Mouse (Mus musculus): ENCODE measurements around the gene D430042O09Rik.

D430042O09Rik gene

DNA sequence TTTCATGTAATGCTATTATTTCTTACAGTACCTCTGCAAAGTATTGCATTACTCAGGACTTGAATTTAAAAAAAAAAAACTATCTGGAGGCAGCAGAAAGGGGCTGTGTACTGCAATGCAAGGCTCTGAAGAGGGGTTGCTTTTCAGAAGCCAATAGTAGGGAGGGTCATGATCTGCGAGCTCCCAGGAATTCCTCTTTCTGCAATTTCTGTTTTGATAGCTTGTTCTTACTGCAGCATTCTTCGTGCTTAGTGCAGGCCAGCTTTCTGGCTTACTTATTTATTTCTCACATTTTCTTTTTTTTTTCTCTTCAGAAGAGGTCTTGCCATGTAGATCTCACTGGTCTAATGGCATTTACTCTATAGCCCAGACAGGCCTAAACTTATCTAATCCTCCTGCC lies 32.8 kb downstream of the D430042O09Rik start:
- no peak for DNase-seq (ENCODE audit: low spot score)

DNA sequence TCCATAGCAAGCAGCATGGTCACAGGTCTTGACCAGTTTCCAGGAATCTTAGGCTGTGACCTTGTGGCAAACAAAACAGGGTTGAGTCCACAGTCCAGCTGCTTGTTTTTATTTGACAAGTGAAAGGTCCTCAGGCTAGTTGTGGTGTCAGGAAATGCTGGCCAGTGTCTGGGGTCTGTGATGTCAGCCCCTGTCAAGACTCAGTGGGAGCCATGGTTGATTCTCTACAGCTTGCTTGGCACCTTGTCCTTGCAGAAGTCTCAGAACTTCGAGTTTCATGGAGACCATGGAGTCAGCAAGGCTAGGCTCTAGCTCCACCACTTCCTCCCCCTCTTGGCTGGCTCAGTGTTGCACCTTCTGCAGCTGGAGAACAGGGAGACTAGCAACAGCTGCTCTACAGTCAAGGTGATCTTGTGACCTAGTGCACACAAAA lies 33.6 kb downstream of the D430042O09Rik start:
- DNase-seq (ENCODE audit: low spot score), result no peak

DNA sequence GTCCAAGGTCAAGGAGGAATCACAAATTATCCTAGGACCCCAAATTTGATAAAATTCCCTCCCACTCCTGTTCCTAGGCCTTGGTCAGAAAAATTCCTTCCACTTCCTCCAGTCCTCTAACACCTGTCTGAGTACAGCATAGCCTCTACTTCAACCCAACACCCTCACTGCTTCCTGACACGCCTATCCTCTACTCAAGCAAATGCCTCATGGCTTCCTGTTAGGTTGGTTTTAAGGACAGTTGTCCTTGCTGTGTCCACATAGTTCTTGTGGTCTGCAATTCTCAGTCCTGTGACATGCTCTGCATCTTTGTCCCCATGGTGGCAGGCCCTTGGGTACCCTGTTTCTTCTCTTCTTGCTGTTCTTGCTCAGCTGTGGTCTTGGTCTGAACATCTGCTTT lies 37.1 kb downstream of the D430042O09Rik start:
- DNase-seq (ENCODE audit: low spot score), result no peak

DNA sequence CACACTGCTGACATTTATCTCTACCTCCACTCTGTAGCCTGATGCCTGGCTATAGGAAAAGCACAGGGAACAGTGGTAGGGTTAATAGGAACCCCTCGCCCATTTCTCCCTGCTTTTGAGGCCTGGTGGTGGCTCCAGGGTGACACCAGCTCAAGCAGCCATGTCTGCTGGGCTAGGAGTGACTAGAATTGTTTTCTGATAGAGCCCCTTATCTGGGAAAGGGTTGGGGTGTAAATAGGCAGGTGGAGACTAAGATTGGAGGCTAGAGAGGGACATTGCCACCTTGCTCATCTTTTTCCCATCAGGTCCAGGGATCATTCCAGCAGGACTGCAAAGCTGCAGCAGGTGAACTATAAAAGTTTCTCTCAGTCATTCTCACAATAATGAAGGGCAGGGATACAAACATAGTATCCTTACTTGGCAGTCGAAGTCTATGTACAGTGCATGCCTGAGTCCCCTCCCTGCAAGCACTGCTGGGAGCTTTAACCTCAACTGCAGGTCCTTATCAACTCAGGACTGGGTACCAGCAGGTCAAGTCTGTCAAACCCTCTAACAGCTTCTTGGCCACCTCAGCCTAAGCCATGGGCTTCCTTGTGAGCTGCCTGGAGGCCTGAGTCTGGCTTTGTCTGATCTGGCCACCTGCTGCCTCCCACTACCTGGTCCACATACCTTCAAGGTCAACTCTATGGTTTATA lies 39.1 kb downstream of the D430042O09Rik start:
- DNase-seq (ENCODE audit: low spot score), result no peak

DNA sequence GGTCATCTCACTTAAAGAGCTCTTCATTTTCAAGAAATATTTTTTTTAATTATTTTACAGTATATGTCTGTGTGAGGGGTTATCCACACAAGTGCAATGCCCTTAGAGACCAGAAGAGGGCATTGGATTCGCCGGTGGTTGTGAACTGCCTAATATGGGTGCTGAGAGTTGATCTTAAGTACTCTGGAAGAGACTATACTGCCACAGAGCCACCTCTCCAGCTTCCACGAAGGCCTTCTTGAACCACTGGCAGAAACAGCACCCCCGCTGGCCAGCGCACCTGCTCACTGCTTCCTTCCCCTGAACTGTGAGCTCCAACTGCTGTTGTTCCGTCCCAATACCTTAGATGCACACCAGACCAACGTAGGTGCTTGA lies 39.6 kb downstream of the D430042O09Rik start:
- DNase-seq (ENCODE audit: low spot score), result no peak

DNA sequence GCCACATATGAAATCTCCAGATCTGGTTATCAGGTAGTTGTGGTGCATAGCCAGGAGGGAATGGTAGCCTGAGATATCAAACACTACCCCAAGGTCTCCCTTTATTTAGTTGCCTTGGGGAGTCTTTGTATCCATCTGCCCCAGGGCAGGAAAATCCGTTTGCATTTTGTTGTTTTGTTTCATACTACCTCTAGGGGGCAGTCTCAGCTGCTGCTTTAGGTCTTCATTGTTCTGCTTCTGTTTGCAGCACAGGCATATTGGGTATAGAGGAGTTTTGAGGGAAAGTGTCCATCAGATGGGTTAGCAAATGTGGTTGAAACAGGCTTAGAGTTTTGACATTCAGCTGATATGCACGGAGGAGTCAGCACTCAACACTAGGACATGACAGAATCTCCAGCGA lies 40.5 kb downstream of the D430042O09Rik start:
- DNase-seq (ENCODE audit: low spot score), result no peak

DNA sequence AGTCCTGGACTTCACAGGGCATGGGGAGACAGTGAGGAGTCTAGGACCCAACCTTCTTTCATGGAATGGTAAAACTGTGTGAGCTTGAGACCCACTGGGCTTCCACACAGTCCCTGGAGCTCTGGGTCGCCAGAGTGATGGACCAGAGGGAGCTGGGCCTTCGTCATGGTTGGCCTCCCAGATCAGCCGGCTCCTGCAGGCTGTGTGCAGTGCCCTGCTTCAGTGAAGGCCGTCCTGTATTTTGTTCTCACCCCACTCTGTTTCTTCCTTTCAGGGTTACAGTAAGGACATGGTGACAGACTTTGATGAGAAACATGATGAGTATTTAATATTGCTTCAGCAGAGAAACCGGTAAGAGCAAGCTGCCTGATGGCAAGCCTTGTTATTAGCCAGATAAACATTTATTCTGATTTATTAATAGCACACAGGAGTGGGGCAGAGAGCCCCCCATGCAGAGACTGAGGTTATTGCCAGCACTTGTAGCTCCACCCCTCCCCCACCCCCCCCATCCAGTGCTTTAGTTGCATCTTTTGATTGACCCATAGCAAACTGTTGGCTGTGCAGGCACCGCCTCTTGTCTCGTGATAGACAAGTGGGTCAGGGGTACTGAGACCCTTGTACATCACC lies 45.1 kb downstream of the D430042O09Rik start:
- DNase-seq (ENCODE audit: low spot score), result no peak

DNA sequence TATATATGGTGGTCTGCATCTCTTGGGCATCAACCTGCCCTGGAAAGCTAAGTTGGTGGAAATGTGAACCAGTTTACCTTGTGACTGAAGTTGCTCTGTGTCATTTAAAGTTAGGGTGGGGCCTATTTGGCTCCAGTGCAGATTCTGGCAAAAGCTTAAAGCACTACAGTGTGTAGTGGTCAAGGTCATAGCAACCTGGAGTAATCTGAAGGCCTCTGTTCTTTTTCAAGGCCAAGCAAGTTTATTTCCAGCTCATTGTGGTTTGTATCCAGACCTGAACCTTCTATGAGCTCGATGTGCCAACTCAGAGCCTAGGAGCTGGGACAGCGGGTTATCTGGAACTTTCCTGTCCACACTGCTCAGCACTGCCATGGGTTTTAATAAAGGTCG lies 45.6 kb downstream of the D430042O09Rik start:
- no peak for DNase-seq (ENCODE audit: low spot score)

DNA sequence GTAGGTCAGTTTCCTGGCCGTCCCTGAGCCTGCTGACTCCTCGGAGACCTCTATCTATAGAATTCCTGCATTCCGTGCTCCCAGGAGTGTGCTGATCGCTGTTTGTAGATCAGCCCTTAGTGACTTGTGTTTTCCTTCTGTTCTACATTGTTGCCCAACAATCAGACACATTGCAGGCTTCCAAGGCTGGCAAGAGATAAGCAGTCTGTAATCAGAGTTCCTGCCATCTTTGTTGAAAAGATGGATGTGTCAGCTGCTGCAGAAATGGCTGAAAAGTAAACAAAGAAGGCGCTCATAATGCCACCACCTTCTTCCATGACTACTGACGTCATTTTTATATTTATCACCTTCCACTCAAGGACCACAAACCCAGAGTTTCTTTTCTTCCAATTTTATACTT lies 49.1 kb downstream of the D430042O09Rik start:
- no peak for DNase-seq (ENCODE audit: low spot score)

DNA sequence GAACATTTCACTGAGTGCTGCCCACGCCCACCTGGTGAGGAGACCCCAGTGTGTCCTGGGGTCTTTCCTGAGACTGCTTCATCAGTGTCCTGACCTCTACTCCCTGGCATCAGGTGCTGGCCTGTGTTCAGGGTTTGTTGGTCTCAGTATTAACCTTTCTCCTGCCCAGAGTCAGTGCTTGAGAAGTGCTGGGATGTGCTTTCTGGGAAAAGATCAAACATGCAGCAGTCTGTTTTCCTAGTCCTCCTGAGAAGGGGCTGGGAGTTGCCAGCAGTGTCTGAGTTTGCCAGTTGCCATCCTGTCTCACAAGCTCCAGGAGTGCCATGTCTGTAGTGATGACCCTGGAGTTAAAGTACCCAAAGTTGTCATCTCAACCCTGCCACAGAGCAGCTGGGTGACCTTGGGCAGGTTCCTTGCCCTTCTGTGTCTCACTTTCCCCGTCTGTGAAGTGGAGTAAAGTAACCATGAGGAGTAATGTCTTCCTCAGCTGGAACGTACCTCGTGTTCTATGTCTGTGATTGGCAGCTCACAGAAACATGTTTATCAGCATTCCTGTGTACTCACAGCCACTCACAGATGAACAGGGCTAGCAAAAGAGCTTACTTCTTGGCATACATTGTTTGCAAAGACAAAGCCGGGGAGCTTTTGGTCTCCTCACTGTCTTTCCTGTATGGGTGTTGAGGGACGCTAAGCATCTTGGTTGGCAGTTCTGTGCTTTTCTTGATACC lies 50.4 kb downstream of the D430042O09Rik start:
- no peak for DNase-seq (ENCODE audit: low spot score)

DNA sequence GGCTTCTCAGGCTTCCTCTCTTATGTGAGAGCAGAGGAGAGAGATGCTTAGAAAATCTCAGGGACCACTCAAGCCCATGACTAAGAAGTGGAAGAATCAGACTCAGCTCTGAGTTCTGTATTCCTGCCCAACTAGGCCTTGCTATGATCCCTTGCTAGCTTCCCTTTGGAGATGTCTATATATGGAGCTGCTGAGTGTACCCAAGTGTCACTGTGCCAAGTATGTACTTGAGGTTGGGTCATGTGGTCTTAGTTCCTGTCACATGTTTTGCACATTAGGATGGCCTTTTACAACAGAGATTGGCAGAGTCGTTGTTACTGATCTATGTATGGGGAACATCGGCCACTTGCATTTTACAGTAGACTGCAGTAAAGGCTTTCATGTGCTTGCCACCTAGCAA lies 54.6 kb downstream of the D430042O09Rik start:
- no peak for DNase-seq (ENCODE audit: low spot score)

DNA sequence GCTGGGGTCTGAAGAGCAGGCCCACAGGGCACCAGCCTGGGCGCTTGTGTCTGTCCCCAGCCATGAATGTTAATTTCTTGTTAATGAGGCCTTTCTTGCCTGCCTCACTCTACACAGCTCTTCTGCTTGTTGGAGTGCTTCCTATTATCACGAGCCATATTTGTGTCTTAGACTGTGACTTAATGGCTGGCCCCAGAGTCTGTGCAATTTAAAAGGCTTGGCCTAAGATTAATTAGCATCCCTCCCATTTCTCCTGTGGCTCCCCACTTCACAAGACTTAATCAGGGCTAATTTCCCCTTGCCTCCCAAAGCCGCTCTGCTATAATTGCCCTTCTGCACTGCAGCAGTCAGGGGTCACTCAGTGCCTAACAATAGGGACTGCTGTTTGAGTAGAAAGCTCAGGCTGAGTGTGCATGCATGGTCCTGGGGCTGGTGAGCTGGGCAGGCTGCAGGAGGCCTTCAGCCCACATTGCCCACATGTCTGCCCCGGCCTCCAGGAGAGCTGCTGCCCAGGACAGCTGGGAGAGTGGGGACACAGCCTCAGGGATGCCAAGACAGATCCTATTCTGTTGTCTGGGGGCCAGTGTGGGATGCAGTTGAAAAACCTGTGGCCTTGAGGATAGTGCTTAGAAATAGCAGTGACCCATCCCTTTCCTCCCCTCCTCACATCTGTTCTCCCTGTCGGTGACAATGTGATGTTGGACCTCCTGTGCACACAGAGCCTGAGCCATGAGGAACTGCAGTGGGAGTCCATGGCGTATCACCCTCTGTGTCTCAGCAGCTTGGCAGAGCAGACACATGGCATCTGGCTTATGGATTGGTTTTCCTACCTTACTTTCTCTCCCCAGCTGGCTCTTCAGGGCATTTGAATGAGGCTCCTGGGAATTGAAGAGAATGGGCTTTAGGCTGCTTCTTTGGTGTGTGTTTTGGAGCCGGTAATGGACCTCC lies 55.5 kb downstream of the D430042O09Rik start:
- no peak for DNase-seq (ENCODE audit: low spot score)

DNA sequence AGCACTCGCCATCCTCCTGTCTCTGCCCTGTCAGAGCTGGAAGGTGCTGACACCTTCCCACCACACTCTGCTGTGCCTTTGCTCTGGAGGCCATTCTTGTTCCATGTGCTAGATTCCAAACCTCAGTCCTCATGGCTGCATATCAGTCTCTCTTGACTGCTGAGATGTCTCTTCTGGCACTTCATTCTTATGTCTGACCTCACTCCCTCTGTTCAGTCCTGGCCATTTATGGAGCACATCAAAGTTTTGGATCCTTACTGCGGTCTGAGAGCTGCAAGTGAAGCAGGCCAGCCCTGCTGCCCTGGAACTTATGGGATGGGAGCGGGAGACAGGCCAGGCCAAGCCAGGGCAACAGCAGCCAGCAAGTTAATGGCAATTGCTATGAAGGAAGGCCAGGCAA lies 56.7 kb downstream of the D430042O09Rik start:
- DNase-seq (ENCODE audit: low spot score), result no peak

DNA sequence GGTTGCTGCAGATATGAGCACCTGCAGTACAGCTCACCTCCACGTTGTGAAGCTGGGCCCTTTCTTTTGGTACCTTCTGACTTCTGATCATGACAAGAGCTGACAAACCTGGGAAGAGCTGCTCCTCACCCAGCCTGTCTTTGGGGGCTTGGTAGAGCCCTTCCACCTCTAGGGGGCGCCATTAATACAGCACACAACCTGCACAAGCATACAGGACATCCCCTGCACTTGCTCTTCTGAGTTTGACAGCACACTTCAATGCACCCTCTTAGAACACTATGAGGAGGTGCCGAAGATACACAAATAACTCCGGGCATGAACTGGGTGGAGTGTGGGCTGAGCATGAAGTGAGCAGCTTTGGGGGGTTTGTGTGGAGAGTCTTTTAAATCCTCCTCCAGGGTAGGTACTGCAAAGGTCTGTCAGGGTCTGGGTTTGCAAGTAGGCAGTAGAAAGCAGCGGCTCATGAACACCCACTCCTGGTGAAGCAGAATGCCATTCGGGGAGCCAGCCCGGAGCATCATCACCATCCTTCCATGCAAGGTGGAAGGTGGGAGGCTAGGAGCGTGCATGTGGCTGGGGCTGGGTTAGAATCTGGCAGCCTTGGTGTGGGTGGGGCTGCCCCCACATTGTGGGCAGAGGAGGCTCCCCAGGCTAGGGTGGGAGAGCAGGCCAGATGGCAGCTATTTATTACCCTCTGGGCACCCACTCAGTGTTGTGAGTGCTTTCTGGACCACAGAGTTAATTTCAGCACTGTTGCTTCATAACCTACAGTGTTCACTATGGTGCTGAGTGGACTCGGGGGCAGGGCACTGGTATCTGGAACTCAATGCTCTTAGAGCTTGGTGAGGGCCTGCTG lies 59.5 kb downstream of the D430042O09Rik start:
- no peak for DNase-seq (ENCODE audit: low spot score)

DNA sequence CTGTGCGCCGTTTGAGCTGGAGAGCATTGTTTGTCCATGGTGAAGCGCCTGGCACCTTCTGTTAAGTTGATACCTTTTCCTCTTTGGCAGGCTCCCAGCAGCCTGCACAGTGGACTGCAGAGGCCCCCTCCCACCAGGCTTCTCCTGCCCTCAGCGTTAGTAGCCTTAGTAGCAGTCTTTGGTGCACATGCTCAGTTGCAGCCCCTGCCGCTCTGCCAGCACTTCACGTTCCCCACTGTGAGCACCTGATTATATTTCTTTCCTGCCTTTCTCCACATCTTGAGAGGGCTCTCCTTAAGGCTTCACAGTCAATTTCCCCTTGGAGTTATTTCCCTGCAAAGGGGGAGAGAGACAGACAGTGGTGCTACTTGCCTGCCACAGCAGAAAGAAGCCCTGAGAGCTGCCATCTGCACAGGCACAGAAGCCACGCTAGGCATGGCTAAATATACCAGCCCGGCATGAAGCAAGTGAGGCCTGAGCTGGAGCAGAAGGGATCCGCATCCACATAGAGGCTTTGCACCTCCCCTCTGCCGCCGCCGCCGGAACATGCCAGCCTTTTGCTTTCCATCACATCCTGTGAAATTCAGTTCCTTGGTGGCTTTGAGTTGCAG lies 65.4 kb downstream of the D430042O09Rik start:
- DNase-seq (ENCODE audit: low spot score), result no peak

DNA sequence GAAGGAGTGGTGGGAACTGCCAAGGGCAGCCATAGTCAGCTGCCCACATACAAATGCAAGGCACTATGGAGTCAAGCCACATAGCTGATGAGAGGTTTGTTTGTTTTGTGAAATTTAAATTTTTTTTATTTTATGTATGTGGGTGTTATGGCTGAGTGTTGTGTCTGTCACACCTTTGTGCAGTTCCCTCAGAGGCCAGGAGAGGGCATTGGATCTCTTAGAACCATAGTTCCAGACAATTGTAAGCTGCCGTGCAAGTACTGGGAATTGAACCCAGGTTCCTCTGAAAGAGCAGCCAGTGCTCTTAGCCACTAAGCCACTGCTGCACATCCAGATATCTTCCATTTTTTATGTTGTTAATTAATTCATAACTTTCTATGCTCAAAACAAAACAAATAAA lies 75.5 kb downstream of the D430042O09Rik start:
- DNase-seq (ENCODE audit: low spot score), result no peak

DNA sequence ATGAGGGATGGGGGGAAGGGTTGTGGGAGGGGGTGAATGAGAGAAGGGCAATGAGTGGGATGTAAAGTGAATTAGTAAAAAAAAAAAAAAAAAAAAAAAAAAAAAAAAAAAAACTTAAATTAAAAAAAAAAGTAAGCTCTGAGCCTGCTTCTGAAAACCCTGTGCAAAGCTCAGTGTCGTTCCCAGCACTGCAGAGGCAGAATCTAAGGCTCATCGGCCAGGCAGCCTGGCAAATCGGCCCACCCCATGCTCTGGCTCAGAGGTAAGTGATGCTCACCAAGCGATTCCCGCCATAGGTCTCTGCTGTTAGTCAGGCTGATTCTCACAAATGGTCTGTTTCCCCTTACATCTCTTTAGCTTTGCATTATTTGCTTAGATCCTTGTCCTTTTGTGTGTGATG lies 78.4 kb downstream of the D430042O09Rik start:
- no peak for DNase-seq (ENCODE audit: low spot score)

DNA sequence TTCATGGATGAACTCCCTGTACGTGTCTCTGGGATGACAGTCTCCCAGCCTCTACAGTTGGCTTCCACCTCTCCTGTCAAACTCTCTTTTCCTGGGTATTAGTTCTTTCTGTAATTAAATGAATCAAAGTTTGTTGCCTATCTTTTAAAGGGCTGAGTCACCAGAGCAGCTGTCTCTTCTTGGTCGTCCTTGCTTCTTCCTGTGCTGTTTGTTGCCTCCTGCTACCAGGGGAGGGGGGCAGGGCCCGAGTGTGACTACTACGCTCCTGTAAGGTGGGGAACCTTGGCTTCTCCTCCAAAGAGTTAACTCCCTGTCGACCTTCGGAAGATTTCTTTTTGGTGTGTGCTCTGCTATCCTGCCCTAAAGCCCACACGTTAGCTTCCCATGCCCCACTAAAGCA lies 79.4 kb downstream of the D430042O09Rik start:
- no peak for DNase-seq (ENCODE audit: low spot score)

DNA sequence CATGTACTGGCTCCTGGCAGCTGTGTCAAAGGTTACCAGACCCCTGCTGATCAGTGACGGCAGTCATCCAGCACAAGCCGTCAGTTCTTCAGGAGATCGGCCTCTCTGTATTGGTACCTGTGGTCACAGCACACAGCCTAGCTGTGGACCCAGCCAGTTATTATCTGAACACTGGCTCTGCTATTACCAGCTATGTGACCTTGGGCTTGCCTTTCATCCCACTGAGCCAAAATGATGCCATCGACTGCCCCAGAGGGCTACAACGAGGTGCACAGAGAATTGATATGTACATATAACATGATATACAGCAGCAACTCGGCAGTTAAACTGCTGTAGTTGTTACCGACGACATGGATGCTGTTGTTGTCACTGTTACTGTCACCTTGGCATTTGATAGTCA lies 82.4 kb downstream of the D430042O09Rik start:
- DNase-seq (ENCODE audit: low spot score), result no peak

DNA sequence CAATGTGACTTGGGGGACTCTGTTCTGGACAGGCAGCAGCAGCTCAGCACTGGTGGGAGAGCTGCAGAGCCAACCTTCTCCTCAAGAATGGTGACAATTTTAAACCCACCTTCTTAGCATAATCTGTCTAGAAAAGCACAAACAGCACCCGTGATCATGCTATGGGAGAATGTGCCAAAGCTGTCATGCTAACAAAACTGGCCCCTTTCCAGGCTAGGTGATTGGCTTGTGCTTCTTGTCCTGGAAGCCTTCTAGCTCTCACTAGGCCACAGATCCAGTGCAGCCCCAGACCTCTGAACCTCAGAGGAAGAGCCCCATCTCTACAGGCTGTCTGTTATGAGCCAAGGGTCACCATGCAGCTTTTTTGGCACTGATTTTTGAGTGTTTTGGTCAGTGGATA lies 98.9 kb downstream of the D430042O09Rik start:
- DNase-seq (ENCODE audit: low spot score), result no peak

DNA sequence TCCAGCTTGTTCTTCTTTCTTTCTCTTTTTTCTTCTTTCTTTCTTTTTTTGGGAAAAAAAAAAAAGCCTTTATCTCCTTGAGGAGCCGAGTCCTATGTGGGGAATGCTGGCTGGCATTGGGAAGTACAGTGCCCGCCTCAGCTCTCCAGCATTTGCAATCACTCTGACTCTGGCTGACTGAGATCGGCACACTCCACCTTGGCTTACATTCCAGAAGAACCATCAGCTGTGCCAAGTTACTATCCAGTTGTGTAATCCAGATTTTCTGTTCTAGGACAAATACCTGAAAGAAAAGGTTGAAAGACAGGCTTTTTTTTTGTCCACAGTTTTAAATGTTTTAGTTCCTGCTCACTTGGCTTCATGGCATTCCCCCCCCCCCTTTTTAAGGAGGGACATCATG lies 100.5 kb downstream of the D430042O09Rik start:
- no peak for DNase-seq (ENCODE audit: low spot score)

All from urinary bladder, postnatal 10 days (tissue).